Mouse (Mus musculus) liver, embryonic 12.5 days (tissue): ENCODE measurements at regions not wholly inside any gene's neighbourhood (a gene's known extent, or its start where the extent isn't known, plus 50 kb on each side); places are given as distances from the start of the nearest gene placed in this dataset.

ENCODE experiments used
- ATAC-seq: fragments of 200-750 bp; cut with Nextera tagmentation; 2 replicates; pipeline ENCODE4 v1.8.0; 2017; ENCODE audit warnings: moderate number of reproducible peaks, mild to moderate bottlenecking, moderate library complexity
- H3K27ac ChIP-seq: fragments of 300-500 bp; sonication (generic); 2 replicates; pipeline ENCODE4 v1.5.1; 2016; ENCODE audit warnings: mild to moderate bottlenecking
- H3K27me3 ChIP-seq: fragments of 300-500 bp; sonication (generic); replicated peaks from 2 replicates; pipeline ENCODE4 v1.6.1; 2016; ENCODE audit warnings: mild to moderate bottlenecking, moderate library complexity
- H3K36me3 ChIP-seq: fragments of 300-500 bp; sonication (generic); 2 replicates; pipeline ENCODE4 v1.6.1; 2016; ENCODE audit warnings: mild to moderate bottlenecking, moderate library complexity
- H3K4me1 ChIP-seq: fragments of 300-500 bp; sonication (generic); 2 replicates; pipeline ENCODE4 v1.6.1; 2016
- H3K4me2 ChIP-seq: fragments of 300-500 bp; sonication (generic); 2 replicates; pipeline ENCODE4 v1.6.1; 2016; ENCODE audit warnings: mild to moderate bottlenecking, moderate library complexity
- H3K4me3 ChIP-seq: fragments of 300-500 bp; sonication (generic); 2 replicates; pipeline ENCODE4 v1.5.1; 2016; ENCODE audit warnings: mild to moderate bottlenecking, moderate library complexity
- H3K9ac ChIP-seq: fragments of 300-500 bp; sonication (generic); 2 replicates; pipeline ENCODE4 v1.6.1; 2016; ENCODE audit warnings: mild to moderate bottlenecking, moderate library complexity
- H3K9me3 ChIP-seq: fragments of 300-500 bp; sonication (generic); replicated peaks from 2 replicates; pipeline ENCODE4 v1.6.1; 2016; ENCODE audit warnings: mild to moderate bottlenecking, moderate library complexity
- WGBS: fragments of 180-500 bp; shearing (Covaris S2); methylation state at CpG from one replicate; pipeline ENCODE4 v1.1.7; 2016; ENCODE audit not compliant: insufficient replicate concordance; 5-methylcytosine and 5-hydroxymethylcytosine counted together

DNA sequence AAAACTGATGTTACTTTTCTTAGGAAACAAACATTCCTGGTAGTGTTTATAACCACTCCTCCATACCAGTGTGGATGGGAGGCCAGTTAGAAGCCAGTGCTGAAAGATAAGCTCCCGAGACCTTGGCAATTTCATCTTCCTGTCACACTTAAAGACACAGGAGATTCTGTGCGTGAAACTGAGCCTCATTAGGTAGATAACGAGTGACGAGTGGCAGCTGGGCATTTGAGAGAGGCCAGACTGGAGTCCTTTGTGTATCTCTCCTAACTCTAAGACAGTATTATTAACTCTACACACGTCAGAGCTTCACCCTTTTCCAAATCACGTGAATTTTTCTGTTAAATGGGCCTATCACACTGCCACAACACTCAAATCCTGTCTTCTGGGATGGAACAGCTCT, 112.1 kb downstream of the 1190002N15Rik start:
- Histone ChIP-seq H3K36me3 (no peaks in the 10 kb centered on the region), H3K27me3 (no peaks in the 10 kb centered on the region), H3K9ac (no peak overlapping the region), H3K4me2 (no peak overlapping the region), H3K27ac (no peak overlapping the region), H3K9me3 (no peaks in the 10 kb centered on the region), H3K4me3 (no peak overlapping the region), H3K4me1 (no peaks in the 10 kb centered on the region)
- no peak for ATAC-seq
- WGBS = 28% methylated on average over 6 of the region's 6 CpGs

DNA sequence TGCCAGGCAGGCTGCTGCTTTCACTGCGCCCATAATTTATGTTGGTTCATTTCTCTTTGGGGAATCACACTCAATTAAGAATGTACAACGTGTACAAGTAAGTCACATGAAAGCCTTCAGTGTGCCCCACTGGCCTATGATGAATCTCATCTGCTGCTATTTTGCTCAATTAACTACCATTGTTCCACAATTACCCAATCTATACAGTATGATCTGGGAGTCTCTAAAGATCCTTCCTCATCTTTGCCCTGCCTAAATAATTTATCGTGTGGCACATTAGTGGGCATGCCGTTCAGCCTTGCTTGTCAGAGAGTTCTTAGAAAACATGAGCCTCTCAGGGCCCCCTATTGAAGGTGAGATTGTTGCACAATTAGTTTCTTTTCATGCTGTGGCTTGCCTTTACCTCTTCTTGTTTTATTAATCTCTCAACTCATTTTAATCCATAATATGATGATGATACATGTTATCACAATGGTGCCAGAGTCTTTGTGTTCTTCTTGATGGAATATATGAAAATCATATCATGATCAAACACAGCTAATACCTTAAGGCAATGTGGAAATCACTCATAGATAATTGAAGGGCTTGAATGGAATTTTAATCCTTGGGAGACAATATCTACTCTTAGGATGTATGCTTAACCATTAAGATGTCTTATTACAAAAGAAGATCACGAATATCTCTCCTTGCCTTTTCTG, 113.3 kb downstream of the 1190002N15Rik start:
- ATAC-seq = no peak
- Histone ChIP-seq H3K4me2 (no peak overlapping the region), H3K27ac (no peak overlapping the region), H3K4me1 (no peaks in the 10 kb centered on the region), H3K9me3 (no peaks in the 10 kb centered on the region), H3K36me3 (no peaks in the 10 kb centered on the region), H3K9ac (no peak overlapping the region), H3K4me3 (no peak overlapping the region), H3K27me3 (no peaks in the 10 kb centered on the region)
- 71% methylated on average over 5 of the region's 5 CpGs for WGBS

DNA sequence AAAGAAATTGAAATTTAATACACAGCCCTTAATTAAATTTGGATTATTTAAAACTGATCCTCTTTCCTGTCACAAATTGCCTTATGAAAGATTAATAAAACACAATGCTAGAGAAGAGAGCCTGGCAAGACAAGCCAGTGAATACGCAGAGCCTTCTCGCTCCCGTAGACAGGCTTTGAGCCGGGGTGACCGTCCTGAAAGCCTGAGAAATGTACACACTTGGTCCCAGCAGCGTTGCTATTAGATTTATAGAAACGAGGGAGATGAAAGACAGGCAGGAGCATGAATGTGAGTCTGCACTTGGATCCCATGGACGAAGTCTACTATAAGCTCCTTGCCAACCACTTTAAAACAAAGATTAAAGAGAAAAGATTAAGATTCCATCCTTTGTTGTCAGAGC, 127.3 kb downstream of the 1190002N15Rik start:
- ATAC-seq = no peak
- no peak overlapping the region for H3K4me2 ChIP-seq
- H3K27me3 ChIP-seq = no peaks in the 10 kb centered on the region
- WGBS = 69% methylated on average over 8 of the region's 8 CpGs
- H3K4me1 ChIP-seq = peaks cover 4% of the 10 kb centered on the region; the same call in 1 of the 2 replicates
- no peak overlapping the region for H3K27ac ChIP-seq
- H3K36me3 ChIP-seq = no peaks in the 10 kb centered on the region
- H3K4me3 ChIP-seq = no peak overlapping the region
- no peak overlapping the region for H3K9ac ChIP-seq
- no peaks in the 10 kb centered on the region for H3K9me3 ChIP-seq

DNA sequence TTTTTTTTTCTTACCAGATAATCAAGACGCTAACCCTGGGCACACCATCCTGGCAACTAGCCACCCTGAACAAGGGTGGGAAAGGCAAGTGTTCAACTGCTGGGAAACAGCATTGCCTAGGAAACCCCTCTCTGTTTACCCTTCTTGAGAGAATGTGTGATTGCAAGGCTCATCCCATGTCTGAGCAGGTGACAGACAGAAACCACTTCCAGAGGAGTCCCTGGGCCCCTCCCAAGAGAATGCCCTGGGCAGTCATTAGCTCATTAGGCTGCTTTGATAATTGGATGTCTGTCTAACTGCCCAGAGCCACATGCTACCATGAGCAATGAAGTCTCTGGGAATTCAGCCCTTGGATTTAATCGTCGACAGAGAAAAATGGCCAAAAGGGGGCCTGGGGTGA, 127.8 kb downstream of the 1190002N15Rik start:
- no peaks in the 10 kb centered on the region for H3K27me3 ChIP-seq
- H3K4me2 ChIP-seq = no peak overlapping the region
- 66% methylated on average over 3 of the region's 3 CpGs for WGBS
- peaks cover 4% of the 10 kb centered on the region; the same call in 1 of the 2 replicates for H3K4me1 ChIP-seq
- no peak overlapping the region for H3K9ac ChIP-seq
- no peaks in the 10 kb centered on the region for H3K9me3 ChIP-seq
- H3K27ac ChIP-seq = no peak overlapping the region
- ATAC-seq = no peak
- H3K4me3 ChIP-seq = no peak overlapping the region
- H3K36me3 ChIP-seq = no peaks in the 10 kb centered on the region

DNA sequence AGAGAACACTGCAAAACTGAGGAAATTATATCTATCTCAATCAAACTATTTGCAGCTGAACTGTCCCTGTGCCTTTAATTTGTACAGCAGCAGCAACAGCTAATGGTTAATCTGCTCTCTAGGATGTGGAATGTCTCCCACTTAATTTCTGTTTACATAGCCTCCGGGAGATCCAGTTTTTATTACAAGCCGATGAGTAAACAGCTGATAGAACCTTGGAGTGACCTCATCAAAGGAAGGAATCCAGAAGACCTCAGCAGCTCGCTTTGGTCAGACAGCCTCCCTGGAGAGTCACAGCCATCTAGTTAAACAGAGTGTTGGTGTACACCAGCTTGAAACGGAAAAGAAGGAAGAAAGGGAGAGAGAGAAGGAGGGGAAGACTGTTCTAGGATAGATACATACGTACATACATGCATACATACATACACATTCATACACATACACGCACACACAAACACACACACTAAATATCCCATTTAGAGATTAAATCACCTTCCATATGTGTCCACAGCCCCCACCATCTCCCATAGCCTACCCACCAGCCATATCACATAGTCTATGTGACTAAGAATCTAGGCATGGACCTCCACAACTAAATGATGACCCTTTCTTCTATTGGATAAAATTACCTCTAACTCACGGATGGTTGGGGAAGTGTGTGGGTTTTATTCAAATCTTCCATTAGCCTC, 129.1 kb downstream of the 1190002N15Rik start:
- Histone ChIP-seq H3K4me3 (no peak overlapping the region), H3K4me2 (no peak overlapping the region), H3K36me3 (no peaks in the 10 kb centered on the region), H3K9me3 (no peaks in the 10 kb centered on the region), H3K27me3 (no peaks in the 10 kb centered on the region), H3K4me1 (peaks cover 4% of the 10 kb centered on the region; the same call in 1 of the 2 replicates), H3K27ac (no peak overlapping the region), H3K9ac (no peak overlapping the region)
- WGBS = 52% methylated on average over 7 of the region's 7 CpGs
- no peak for ATAC-seq

DNA sequence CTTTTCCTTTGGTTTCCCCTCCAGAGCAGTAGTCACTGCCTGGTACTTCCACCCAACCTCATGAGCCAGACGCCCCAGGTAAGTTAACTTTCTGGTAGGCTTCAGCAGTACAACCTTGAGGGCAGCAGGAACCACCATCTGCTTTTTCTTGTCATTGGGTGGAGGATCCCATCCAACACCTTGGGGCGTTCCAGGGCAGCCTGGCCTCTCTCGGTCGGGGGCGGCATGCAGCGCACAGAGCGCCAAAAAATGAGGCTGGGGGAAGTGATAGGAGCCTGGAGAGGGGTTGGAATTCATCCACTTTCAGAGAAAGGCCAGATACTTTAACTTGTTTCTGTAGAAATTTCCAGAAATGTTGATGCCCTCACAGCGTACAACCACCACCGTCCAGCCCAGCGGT, 130.2 kb downstream of the 1190002N15Rik start:
- peaks cover 4% of the 10 kb centered on the region; the same call in 1 of the 2 replicates for H3K4me1 ChIP-seq
- 79% methylated on average over 10 of the region's 10 CpGs for WGBS
- no peak overlapping the region for H3K9ac ChIP-seq
- H3K4me3 ChIP-seq = no peak overlapping the region
- ATAC-seq = no peak
- H3K27me3 ChIP-seq = no peaks in the 10 kb centered on the region
- no peak overlapping the region for H3K27ac ChIP-seq
- H3K4me2 ChIP-seq = no peak overlapping the region
- no peaks in the 10 kb centered on the region for H3K36me3 ChIP-seq
- no peaks in the 10 kb centered on the region for H3K9me3 ChIP-seq

DNA sequence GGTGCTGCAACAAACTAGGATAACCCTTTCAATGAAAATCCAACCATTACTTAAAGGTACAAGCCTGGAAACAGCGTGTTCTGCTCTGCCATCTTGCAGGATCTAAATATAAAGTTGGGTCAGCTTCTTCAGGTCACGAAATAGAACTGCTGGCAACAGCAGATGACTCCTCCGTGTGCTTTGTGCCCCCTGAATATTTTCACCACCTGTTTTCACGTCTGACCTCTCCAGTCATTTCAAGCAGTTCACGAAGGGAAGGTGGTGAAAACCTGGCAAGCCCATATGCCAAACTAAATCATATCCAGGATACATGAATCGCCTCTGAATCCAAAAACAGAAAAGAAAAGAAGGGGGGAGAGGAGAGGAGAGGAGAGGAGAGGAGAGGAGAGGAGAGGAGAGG, 133.3 kb downstream of the 1190002N15Rik start:
- H3K27me3 ChIP-seq = no peaks in the 10 kb centered on the region
- H3K4me3 ChIP-seq = no peak overlapping the region
- peaks cover 4% of the 10 kb centered on the region; the same call in 1 of the 2 replicates for H3K4me1 ChIP-seq
- no peak overlapping the region for H3K4me2 ChIP-seq
- no peak for ATAC-seq
- no peaks in the 10 kb centered on the region for H3K36me3 ChIP-seq
- WGBS = 58% methylated on average over 6 of the region's 6 CpGs
- H3K9ac ChIP-seq = no peak overlapping the region
- no peaks in the 10 kb centered on the region for H3K9me3 ChIP-seq
- H3K27ac ChIP-seq = no peak overlapping the region

DNA sequence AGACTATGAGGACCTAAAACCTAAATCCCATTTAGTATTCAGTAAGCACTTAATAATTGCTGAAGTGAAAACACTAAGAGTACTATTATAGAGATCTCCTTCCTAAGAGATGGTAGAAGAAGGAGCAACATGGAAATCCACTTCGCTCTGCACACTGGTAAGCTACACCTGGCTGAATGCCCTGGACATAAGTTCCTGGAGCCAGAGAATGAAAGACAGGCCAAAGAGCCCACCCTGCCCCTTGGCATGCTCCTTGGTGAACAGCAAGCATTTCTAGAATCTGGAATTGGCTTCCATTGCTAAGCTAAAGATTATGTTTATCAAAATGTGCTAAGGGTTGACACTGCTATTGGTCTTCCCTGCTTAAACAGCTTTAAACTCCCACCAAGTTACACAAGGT, 137.3 kb downstream of the 1190002N15Rik start:
- H3K36me3 ChIP-seq = no peaks in the 10 kb centered on the region
- no peak overlapping the region for H3K9ac ChIP-seq
- no peaks in the 10 kb centered on the region for H3K27me3 ChIP-seq
- 70% methylated on average over 1 of the region's 1 CpGs for WGBS
- no peaks in the 10 kb centered on the region for H3K9me3 ChIP-seq
- no peaks in the 10 kb centered on the region for H3K4me1 ChIP-seq
- no peak for ATAC-seq
- no peak overlapping the region for H3K4me2 ChIP-seq
- no peak overlapping the region for H3K27ac ChIP-seq
- no peak overlapping the region for H3K4me3 ChIP-seq

DNA sequence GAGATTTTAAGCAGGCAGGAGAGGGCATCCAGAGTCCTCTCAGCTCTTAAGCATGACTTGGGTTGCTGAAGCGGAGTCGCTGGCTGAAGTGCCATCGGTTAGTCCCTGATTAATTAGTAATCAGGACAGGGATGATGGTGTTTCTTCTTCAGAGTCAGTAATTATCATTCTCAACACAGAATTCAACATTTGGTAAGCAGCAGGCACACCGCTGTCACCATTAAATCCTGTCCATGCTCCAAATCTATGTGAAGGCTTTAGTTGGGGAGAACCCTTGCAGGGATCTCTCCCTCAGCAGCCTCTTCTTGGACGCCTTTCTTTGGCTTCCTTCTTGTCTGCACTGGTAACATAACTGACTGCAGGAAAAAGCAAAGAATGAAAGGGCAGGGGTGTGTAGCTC, 142.7 kb downstream of the 1190002N15Rik start:
- no peaks in the 10 kb centered on the region for H3K9me3 ChIP-seq
- H3K4me1 ChIP-seq = no peaks in the 10 kb centered on the region
- ATAC-seq = no peak
- H3K4me3 ChIP-seq = no peak overlapping the region
- no peak overlapping the region for H3K27ac ChIP-seq
- H3K4me2 ChIP-seq = no peak overlapping the region
- WGBS = 79% methylated on average over 5 of the region's 5 CpGs
- H3K36me3 ChIP-seq = no peaks in the 10 kb centered on the region
- no peaks in the 10 kb centered on the region for H3K27me3 ChIP-seq
- H3K9ac ChIP-seq = no peak overlapping the region

DNA sequence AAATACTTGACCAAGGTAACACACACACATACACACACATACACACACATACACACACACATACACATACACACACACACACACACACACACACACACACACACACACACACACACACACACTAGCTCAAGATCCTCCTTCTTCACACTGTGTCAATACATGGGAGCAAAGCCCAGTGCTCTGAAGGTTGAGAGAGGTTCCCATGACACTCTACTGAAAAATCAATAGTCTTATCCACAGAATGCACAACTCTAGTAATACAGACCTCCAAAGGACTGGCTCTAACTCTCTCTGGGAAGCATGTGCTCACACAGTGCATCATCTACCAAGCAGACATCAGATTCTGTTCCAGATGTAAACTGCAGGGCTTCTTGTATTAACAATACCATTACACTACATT, 151.7 kb downstream of the 1190002N15Rik start:
- no peaks in the 10 kb centered on the region for H3K27me3 ChIP-seq
- ATAC-seq = 0 out of 2 replicates have a peak, but pooled peaks have one; percentile 30
- H3K4me2 ChIP-seq = no peak overlapping the region
- H3K4me1 ChIP-seq = no peaks in the 10 kb centered on the region
- H3K36me3 ChIP-seq = no peaks in the 10 kb centered on the region
- H3K9ac ChIP-seq = no peak overlapping the region
- H3K9me3 ChIP-seq = no peaks in the 10 kb centered on the region
- H3K27ac ChIP-seq = no peak overlapping the region
- no peak overlapping the region for H3K4me3 ChIP-seq

DNA sequence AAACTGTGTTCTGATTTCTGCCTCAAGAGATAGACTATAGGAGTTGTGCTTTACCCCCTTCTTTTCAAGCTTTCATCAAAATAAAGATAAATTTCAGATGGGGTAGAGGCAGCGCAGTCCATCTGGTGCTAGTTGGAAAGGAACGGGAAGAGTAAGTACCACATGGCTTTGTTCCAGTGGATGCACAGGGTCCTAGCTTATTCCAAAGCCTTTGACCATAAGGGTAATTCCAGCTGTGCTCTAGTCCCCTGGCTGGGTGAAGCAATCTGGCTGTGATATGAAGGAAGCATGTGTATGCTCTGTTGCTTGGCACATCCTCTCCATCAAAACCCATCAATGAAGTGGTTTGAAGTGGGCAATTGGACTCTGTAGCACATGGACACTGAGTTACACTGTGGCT, 155.6 kb downstream of the 1190002N15Rik start:
- Histone ChIP-seq H3K4me3 (no peak overlapping the region), H3K9me3 (no peaks in the 10 kb centered on the region), H3K4me1 (no peaks in the 10 kb centered on the region), H3K27ac (no peak overlapping the region), H3K27me3 (no peaks in the 10 kb centered on the region), H3K9ac (no peak overlapping the region), H3K4me2 (no peak overlapping the region), H3K36me3 (no peaks in the 10 kb centered on the region)
- WGBS = 70% methylated on average over 2 of the region's 2 CpGs
- no peak for ATAC-seq

DNA sequence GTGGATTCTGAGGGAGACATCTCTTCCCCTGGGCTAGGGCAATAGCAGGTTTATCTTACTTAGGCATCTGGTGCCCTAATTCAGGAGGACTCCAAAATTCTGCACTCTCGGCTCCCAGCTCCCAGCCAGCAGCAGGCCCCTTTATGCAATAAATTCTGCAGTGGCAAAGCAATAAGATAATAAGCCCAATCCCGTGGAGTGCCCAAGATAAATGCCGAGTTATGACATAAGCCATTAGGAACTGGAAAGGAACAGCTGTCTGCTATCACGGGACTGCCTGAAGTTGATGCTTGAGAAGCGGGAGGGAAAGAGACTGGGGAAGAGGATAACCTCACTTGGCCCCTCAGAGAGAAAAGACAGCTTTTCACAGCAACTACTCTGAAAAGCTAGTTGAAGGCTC, 159.0 kb downstream of the 1190002N15Rik start:
- Histone ChIP-seq H3K4me1 (no peaks in the 10 kb centered on the region), H3K4me2 (no peak overlapping the region), H3K27me3 (no peaks in the 10 kb centered on the region), H3K36me3 (no peaks in the 10 kb centered on the region), H3K9me3 (no peaks in the 10 kb centered on the region), H3K4me3 (no peak overlapping the region), H3K27ac (no peak overlapping the region), H3K9ac (no peak overlapping the region)
- 44% methylated on average over 5 of the region's 5 CpGs for whole genome bisulfite sequencing
- no peak for ATAC-seq
